Mouse (Mus musculus) MEL-GATA-1-ER (cell line): ENCODE measurements around the gene Spata1.

Source experiments
- DNase-seq: peaks from one replicate; pipeline ENCODE4 v3.0.0-alpha.2; 2012; ENCODE audit warnings: low read depth; ENCODE audit errors: extremely low read depth

Gene Spata1

DNA sequence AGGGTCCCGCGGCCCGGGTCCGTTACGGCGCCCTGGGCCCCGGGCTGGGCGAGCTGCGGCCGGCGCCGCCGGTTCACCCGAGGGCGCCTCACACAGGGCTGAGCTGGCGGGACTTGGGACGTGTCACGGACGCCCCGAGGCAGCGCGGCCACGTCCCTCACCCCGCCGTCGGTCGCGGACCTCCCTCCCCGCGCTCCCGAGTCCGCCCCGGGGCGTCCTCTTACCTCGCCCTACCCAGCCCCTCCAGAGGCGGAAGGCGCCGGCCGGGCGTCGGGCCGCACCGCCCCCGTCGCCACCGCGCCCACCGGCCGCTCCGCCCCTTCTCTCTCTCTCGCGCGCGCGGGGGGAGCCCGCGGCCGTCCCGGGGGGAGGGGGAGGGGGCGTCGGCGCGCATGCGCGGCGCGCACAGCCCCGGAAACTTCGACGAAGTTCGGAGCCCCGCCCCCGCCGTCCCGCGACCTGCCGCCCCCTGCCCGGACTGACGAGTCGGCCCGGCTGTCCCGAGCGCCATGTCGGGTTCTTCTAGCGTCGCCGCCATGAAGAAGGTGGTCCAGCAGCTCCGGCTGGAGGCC lies at the start of gene Spata1, which contains the start of gene Gng5:
Gene Spata1 (minus strand): TSS at position 323 of the 572 bp plus-strand sequence.
Gene Gng5 (plus strand): TSS at position 377 of the 572 bp plus-strand sequence.
- DNase-seq: peak; percentile 47

DNA sequence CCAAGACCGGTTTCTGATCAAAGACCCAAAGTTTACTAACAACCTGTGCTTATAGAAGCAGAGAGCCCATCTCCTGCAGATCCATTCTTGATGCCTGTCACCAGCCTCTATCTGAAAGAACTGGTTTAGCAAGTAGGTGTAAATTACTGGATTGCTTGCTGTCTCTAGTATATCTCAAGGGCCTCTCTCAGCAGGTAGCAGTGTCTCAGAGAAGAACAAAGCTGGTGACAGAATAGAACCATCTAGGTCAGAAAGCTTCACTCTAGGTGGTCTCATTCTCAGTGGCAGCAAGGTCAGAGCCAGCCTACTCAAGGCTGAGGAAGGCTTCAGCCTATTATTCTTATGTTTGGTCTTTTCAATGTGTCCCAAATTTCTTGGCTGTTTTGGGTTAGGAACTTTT lies 44.1 kb upstream of the Spata1 start:
- DNase-seq: no peak

DNA sequence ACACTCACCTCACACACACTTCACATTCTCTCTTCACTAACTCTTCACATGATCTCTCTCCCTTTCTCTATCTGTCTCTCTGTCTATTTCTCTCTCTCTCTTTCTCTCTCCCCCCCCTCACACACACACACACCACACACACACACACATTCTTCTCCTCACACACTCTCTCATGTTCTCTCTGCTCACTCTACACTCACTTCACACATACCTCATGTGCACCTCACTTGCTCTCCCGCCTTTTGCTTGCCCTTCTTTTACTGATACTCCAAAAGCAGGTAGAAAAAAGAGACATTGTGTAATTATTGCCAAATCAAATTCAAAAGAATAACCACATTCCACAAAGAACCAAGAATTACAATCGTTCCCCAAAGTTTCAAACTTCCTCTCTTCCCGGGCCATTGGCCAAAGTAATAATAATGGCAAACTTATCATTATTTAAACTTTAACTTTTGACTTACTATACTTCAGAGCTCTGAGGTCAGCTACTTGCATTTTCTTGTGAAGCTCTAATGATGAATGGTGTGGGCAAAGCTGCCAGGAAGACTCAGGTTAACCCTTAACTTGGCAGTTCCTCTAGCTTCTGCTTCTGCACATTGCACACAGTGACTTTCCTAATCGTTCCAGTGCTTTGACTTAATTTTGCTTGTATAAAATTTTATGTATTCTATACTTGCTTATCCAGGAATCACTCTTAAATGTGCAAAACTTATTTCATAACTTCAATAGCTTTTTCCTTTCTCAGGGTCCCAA lies 41.1 kb upstream of the Spata1 start:
- DNase-seq: no peak

DNA sequence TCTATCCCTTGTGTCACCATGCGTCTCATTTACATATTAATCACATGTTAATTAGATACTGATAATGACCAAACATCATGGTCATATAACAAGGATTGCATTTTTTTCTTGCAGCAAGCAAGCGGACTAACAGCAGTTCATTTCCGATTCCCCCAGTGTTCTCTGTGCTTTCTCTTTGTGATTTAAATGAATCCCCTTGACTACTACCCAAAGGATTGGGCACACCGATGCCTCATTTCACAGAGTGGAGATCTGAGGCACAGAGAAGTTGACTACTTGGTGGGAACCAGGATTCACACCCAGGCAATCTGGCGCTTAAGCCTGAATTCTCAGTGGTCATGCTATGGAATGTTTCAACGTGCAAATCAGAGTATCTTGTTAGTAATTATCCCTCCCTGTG lies 35.4 kb upstream of the Spata1 start:
- no peak for DNase-seq

DNA sequence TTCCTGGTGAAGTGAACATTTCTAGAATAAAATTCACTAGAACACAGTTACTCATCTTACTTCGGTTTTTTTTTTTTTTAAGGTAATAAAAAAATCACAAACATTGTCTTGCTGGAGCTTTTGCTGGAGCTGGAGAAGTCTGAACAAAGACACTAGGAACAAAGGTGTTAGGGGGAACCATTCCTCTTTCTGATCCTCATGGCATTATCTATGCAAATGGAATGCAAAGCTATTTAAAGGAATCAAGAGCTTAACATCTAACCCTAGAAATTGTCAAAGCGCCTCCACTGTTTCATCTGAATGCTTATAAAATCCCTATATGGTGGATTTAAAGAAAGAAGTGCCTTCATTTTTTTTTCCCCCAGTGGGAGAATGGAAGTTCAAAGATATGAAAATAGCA lies 28.8 kb upstream of the Spata1 start:
- no peak for DNase-seq

DNA sequence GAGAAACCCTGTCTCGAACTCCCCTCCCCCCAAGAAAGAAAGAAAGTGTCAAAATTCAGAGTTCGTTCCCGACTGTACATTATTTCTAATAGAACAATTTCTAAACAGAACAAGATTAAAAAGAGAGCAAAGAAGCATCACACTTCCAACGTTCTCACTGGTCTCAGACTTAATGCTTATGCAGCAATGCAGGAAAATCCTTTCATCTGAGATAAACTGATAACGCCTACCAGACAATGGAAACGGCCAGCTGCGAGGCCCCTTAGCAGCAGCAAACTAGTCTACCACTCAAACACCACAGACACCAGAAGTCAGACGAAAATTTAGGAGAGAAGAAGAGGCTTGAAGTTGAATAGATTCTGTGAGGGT lies 22.1 kb upstream of the Spata1 start:
- DNase-seq: peak; percentile 44

DNA sequence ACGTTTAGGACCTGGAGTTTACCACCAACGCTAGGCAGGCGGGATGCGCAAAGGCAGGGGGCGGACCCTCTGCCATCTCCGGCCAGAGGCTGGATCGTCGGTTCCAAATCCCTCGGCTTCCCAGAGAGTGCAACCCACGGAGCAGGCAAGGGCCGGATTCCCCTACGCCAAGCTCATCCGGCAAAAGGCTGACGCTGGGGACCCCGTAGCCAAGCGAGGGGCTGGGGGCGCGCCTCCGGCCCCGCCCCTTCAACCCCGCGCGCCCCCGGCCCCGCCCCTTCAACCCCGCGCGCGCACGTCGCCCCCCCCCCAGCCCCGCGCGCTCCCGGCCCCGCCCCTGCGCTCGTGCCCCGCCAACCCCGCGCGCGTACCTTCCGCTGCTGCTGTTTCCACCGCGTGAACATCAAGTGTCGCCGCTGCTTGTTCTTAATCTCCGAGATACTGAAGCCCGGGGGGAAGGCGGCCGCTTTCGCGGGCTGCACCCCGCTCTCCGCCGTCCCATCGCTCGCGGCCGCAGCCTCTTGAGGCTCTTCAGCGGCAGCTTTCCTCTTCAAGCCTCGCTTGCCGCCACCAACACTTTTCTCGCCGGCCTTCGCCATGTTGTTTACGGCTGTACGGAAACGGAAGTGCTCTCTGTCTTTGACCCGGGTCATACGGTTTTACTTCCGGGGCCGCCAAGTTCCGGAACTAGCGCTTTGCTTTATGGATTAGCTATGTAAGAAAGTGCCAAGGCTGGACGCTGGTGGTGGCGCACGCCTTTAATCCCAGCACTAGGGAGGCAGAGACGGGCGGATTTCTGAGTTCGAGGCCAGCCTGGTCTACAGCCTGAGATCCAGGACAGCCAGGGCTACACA lies 21.5 kb upstream of the Spata1 start, which contains the start of gene Rpf1:
Gene Rpf1 (minus strand): TSS at position 632 of the 854 bp plus-strand sequence.
- peak; percentile 95 for DNase-seq

DNA sequence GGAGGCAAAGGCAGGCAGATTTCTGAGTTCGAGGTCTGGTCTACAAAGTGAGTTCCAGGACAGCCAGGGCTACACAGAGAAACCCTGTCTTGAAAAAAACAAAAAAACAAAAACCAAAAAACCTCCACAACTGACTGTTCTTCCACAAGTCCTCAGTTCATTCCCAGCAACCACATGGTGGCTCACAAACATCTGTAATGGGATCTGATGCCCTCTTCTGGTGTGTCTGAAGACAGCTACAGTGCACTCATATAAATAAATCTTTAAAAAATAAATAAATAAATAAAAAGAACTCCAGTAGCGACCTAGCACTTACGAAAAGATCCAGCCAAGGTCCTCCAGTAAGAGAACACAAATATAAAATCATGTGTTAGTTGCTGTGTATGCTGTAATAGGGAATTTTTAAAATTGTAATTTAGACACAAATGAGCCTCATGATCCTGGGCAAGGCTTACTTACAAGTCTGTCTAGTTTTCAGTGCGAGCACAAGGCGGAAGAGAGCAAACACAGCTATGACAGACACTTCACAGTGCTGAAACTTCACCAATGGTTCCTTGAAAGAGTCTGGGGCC lies 20.8 kb upstream of the Spata1 start:
- DNase-seq: no peak

DNA sequence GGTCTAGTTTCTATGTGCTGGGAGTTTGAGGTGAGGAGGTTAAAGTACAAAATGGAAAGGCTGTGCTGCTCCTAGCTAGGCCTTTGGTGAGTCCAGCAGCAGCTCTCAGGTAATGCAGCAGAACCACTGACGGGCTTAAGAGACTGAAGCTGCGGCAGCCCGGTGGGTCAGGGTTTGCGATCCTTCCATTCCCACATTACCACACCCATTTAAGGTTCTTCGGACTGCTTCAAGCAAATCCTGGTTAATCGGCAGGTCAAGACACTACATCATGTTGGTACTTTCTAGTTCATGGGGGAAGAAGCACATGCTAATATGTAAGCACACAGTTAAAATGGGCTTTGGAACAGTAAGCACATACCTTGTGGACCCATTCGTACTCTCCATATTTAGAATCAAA lies 7.2 kb upstream of the Spata1 start:
- DNase-seq: no peak

DNA sequence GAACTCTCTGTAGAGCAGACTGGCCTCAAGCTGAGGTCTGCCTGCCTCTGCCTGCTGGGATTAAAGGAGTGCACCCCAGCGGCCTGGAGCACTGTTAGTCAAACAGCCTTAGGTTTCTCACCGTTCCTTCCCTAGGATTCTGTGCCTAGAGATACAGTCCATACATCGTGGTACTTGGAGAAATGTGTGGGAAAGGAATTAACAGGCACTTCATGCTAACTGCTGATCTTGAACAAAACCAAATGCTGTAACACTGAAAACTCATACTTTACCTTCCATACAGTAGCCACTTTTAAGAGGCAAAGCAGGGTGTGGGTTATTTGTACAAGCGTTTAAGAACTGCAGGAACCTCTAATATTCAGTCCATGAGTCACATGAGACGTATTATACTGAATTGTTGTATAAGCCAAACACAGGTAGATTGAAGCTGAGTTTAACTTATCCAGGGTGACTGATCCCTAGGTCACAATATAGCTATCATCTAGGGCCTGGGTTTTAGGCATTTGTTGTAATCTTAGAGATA lies 2.1 kb upstream of the Spata1 start:
- DNase-seq: no peak

DNA sequence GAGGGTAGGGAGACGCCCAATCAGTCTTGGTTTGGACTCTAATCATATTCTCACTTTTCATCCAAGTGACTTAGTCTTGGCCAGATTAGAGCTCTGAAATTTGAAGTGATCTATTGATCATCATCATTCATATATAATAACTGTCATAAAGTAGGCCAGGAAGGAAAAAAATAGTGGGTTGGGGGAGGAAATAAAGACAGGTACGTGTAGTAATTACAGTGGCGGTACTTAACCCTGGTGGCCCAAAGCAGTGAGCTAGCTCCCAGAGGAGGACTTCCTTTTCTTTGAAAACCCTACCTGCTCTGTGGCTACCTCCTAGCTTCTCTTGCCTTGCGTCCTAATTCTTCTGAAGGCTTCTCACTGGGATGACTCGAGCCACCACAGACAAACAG lies 1.3 kb upstream of the Spata1 start:
- no peak for DNase-seq

DNA sequence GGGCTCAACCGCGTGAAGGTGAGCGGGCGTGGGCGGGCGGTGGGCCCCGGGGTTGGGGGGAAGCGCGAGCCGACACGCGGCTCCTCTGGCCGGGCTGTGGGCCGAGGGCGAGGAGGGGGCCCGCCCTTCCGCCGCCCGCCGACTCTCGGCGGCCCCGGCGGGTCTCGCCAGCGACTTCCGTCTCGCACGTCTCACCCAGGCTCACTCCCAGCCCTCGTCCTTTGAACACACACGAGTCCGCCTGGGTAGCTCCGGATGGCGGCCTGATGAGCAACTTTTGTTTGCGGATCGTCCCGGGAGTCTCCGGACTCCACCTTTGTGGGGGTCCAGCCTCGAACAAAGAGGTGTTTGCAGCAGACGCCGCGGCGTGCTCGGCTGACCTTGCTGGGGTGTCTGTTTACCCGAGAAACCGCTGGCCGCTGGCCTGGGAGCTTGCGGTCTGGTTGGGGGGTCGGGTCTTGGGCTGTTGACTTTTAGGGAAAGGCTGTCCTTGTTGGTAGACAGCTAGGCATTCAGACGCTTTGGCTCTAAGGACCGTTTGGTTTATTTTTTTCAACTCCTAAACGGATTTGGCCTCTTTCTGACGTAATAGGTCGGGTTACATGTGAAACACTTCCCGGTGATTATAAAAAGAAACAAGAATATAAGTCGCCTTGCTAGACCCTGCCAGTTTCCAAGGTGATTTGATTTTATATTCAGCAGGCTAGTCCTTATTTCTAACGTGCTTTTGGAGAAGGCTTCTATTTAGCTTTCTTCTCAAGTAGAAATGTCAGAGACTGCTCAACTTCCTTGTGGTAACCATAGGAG lies 653 bp upstream of the Spata1 start:
- peak; percentile 67 for DNase-seq

DNA sequence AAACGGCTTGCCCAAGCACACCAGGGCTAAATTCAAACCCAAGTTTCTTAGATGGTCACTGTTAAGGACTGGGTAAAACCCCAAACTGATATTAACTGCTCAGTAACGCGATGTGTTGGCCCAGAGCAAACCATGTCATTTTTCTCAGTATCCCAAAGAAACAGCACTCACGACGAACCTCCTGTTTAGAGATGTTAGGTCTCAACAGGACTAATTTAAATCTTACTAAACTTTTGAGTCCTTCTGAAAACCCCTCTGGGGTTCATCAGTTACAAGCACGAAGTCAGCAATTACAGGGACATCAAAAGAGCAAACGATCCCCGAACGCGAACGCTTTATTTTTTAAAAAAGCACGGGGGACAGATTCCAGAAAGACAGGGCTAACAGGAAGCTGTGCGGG lies 564 bp downstream of the Spata1 start:
- DNase-seq: peak; percentile 56

DNA sequence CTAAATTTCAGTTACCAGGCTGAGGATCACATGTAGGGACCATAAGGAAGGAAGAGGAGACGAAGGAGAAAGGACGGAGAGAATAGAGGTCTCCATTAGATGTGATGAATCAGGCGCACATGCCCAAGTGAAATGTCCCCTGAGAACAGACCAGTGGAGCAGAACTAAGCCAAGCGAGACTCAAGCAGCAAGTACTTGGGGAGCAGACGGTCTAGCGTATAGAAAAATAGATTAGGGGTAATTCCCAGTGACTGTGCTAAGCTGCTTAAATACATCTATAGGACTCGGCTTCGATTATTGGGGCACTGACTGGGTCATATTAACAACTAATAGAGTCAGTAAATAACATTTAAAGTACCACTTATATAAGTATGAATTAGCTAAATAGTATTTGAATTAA lies 4.6 kb downstream of the Spata1 start:
- no peak for DNase-seq

DNA sequence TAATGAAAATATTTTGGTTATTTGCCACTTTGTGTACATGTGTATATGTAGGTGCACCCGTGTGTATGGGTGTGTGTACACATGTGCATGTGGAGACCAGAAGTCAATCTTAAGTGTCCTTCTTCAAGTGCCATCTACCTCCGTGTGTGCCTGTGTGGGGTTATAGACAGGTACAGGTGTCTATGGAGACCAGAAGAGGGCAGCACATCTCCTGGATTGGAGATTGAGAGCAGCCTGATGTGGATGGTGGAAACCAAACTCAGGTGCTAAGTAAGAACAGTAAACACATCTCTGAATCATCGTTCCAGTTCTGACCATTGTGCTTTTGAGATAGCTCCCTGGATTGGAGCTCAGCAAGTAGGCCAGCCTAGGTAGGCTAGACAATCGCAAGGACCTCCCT lies 13.1 kb downstream of the Spata1 start:
- no peak for DNase-seq

DNA sequence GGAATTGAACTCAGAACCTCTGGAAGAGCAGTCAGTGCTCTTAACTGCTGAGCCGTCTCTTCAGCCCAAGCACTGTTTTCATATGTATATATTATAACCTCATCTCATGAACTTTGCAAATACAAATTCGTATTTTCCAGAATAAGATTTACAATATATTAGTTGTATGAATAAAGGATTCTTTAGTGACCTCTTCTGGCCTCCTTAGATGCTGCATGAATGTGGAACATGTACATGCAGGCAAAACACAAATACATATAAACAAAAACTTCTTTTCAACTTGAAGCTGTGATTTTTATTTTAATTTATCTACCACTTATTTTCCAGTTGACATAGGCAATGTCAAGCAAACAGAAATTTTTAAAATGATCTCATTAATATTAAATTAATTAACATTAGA lies 17.5 kb downstream of the Spata1 start:
- no peak for DNase-seq

DNA sequence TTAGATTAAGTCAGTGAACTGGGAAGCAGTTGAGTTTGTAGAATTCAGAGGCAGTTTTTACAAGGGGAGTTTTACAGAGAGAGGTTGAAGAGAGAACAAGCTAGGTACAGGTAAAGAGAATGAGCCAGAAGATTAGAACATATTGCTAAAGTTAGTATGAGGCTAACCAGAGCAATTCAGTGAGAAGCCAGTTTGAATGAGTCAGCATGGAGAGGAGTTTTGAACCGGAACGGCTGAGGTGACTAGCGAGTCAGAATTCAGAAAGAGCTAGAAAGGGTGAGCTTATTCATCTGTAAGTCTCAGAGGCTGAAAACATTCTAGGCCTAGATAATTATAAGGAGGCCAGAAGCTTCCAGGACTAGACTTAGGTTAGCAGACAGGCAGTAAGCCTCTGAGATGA lies 25.1 kb downstream of the Spata1 start:
- no peak for DNase-seq

DNA sequence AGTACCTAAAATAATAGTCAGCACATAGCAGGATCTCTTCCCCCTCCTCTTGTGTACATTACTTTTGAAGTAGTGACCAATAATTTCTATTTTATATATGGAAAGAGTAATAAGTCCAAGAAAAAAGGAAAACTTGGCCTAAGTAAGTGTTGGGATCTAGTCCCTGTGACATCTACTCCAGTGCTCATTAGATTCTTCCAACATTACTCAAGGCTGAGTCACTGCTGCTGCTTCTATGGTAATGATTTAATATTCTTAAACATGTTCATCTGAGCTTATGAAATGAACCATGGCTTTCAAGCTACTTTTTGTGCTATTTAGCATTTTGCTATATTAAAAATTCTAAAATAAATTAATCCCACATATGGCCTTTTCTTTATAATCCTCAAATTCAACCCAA lies 25.8 kb downstream of the Spata1 start:
- DNase-seq: no peak

DNA sequence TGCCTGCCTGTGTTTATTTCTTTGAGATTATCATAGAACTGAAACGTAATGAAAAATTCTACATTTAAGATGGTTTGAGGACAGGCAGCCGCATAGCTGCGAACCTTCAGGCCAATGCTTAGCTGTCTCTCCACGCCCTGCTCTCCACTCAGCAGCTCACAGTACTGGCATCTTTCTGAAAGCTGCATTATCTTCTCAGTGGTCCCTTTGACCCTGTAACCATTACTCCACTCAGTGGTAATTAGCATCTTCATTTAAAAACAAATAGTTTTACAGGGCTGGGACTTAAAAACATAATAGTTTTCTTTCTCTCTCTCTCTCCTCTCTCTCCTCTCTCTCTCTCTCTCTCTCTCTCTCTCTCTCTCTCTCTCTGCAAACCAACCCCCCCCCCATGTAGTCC lies 26.9 kb downstream of the Spata1 start:
- DNase-seq: no peak

DNA sequence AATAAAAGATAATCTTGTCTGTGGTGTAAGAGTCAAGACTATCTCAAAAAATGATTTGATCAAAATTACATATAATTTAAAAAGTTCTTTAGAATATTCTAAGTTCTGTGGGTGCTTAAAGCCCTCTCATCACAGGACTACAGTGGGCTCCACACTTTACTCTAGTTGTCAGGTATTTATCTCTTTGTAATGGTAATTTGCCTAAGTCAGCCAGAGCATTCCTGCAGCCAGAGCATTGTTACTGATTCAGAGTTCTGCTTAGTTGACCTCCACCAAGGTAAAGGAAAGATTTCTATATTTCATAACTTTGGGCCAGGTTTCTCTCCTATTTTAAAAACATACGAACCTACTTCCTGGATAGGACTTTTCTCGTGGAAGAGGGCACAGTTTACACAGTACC lies 30.3 kb downstream of the Spata1 start:
- DNase-seq: no peak

DNA sequence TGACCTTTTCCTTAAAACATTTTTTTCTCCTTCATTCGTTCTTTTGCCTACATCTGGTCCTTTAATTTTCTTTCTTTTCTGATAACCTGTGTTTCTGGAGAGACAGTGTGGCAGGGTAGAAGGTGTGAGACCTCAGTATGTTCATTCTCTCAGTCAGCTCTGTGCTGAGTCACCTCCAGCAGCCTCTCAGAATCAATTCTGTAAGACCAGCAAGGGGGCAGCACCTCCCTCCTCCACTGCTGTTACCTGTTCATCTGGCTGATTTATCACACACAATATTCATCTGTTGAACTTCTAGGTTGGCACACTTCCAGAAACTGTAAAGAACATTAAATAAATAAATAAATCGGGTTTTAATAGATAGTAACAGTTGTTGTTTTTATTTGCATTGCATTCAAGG lies 36.6 kb downstream of the Spata1 start:
- DNase-seq: no peak
